Mouse (Mus musculus): ENCODE data around the gene Nkx2-3. TPM values are rescaled to one million over a fixed set of nuclear protein-coding genes. Genes with fewer than 3 reads are reported as not detected.

Nkx2-3 gene
- polyA plus RNA-seq, 1 experiment from 2014 or later, result 2.4 TPM

DNA sequence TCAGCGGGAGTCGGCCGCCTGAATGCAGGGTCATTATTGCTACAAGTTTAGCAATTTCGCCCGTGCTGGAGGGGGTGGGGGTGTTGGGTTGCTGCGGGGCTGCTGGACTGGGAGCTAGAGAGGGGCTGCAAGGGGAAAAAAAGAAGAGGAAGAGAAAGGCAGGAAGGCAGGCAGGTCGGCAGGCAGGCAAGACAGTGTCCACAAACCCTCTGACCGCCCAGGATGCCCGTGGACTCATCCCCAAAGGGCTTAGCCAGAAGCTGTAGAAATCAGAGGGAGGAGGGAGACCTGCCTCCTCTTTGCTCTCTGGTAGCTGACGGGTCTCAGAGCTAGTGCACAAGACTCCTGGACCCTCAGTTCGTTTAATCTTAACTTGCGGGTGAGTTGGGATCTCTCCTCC, 4.8 kb downstream of the Nkx2-3 start:
- under 1% methylated on average over 12 of the region's 12 CpGs for WGBS
- DNase-seq (ENCODE audit: low spot score), result no peak
- Histone ChIP-seq H3K4me1 (peaks cover 46% of the 10 kb centered on the region), H3K36me3 (no peaks in the 10 kb centered on the region), H3K4me3 (peak overlapping the region; percentile 56), H3K27me3 (ENCODE audit: insufficient read depth, poor library complexity, severe bottlenecking) (peaks cover 100% of the 10 kb centered on the region), H3K9me3 (no peaks in the 10 kb centered on the region), H3K27ac (no peak overlapping the region)

GRCm38 (mm10) chr19:43617761-43618349, 5.7 kb downstream of the Nkx2-3 start:
- no peak for DNase-seq (ENCODE audit: low spot score)

DNA sequence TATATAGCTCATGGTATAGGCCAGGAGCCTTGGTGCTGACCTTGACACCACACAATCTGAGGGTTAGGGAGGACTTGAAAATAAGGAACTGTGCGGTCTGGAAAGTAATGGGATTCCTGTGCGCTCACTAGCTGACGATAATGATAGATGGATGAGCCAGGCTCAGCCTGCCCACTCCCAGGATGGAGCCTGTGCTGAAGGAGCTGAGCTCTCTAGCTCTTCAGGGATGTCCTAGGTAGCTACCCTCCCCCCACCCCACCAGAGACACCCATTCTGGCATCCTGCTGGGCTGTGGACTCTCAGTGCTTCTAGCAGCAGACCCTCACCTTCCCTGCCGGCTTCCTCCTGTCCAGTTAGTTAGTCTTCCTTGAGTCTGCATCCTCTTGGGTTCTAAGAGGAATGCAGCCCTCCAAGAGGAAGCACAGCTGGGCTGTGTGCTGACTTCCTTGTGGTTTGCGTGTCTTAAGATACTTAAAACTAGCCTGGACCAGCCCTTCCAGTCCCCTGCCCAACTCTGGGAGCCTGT, 6.4 kb downstream of the Nkx2-3 start:
- Histone ChIP-seq H3K36me3 (no peaks in the 10 kb centered on the region), H3K4me3 (no peak overlapping the region), H3K9me3 (no peaks in the 10 kb centered on the region), H3K4me1 (peaks cover 35% of the 10 kb centered on the region), H3K27ac (no peak overlapping the region), H3K27me3 (ENCODE audit: insufficient read depth, poor library complexity, severe bottlenecking) (peaks cover 99% of the 10 kb centered on the region)
- WGBS, result 2% methylated on average over 5 of the region's 5 CpGs
- no peak for DNase-seq (ENCODE audit: low spot score)

More at GRCm38 (mm10) chr19:43617761-43618349, 5.7 kb downstream of the Nkx2-3 start:
- H3K9me3 ChIP-seq, result no peaks in the 10 kb centered on the region
- H3K36me3 ChIP-seq, result no peaks in the 10 kb centered on the region
- peaks cover 36% of the 10 kb centered on the region for H3K4me1 ChIP-seq
- WGBS, result 40% methylated on average over 10 of the region's 10 CpGs
- peaks cover 99% of the 10 kb centered on the region for H3K27me3 ChIP-seq (ENCODE audit: insufficient read depth, poor library complexity, severe bottlenecking)
- H3K4me3 ChIP-seq, result no peak overlapping the region
- H3K27ac ChIP-seq, result no peak overlapping the region

GRCm38 (mm10) chr19:43619916-43620479, 7.9 kb downstream of the Nkx2-3 start:
- H3K9me3 ChIP-seq, result no peaks in the 10 kb centered on the region
- H3K27me3 ChIP-seq (ENCODE audit: insufficient read depth, poor library complexity, severe bottlenecking), result peaks cover 99% of the 10 kb centered on the region
- H3K27ac ChIP-seq, result no peak overlapping the region
- 5% methylated on average over 18 of the region's 18 CpGs for WGBS
- H3K36me3 ChIP-seq, result no peaks in the 10 kb centered on the region
- H3K4me3 ChIP-seq, result no peak overlapping the region
- H3K4me1 ChIP-seq, result peaks cover 27% of the 10 kb centered on the region
- no peak for DNase-seq (ENCODE audit: low spot score)

DNA sequence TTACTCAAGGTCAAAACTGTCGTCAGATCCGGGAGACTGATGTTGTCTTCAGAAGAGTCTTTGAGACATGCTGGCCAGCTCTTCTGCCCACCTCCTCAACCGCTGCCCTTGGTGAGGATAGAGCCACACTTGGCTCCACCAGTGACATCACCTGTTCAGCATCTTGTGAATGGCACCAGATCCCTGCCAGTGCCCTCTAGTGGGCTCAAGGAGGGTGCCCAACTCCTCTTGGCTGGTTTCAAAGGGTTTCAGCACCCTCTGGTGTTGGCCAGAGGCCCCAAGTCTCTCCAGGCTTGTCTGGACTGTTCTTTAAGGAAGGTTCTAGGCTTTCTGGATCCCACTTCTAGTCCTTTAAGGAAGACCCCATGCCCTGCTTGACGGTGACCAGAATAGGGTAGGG, 11.8 kb downstream of the Nkx2-3 start:
- Histone ChIP-seq H3K4me3 (no peak overlapping the region), H3K27me3 (ENCODE audit: insufficient read depth, poor library complexity, severe bottlenecking) (peaks cover 94% of the 10 kb centered on the region), H3K27ac (no peak overlapping the region), H3K36me3 (no peaks in the 10 kb centered on the region), H3K9me3 (no peaks in the 10 kb centered on the region), H3K4me1 (peaks cover 3% of the 10 kb centered on the region; the same call in 1 of the 2 replicates)
- no peak for DNase-seq (ENCODE audit: low spot score)
- WGBS, result 40% methylated on average over 4 of the region's 4 CpGs

DNA sequence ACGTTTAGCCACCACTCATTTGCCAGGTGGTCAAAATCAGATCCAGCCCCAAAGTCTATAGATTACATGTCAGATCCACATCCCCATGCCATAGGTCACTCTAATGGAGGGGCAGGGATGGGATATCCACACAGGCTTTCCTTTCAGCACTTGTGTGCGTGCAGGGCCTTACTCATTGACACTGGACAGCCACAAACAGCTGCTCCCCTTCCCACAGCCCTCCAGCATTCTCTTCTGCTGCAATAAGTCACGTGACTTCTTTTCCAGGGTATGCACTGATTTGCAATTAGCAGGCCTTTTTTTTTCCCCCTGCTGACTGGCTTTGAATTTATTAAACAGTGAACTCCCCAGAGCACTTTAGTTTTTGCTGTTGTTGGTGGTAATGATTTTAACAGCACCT, 14.0 kb downstream of the Nkx2-3 start:
- Histone ChIP-seq H3K27me3 (ENCODE audit: insufficient read depth, poor library complexity, severe bottlenecking) (peaks cover 86% of the 10 kb centered on the region), H3K36me3 (no peaks in the 10 kb centered on the region), H3K27ac (no peak overlapping the region), H3K4me1 (no peaks in the 10 kb centered on the region), H3K4me3 (no peak overlapping the region), H3K9me3 (no peaks in the 10 kb centered on the region)
- DNase-seq (ENCODE audit: low spot score), result no peak
- 52% methylated on average over 3 of the region's 3 CpGs for WGBS

GRCm38 (mm10) chr19:43627345-43627744, 15.2 kb downstream of the Nkx2-3 start:
- peaks cover 75% of the 10 kb centered on the region for H3K27me3 ChIP-seq (ENCODE audit: insufficient read depth, poor library complexity, severe bottlenecking)

DNA sequence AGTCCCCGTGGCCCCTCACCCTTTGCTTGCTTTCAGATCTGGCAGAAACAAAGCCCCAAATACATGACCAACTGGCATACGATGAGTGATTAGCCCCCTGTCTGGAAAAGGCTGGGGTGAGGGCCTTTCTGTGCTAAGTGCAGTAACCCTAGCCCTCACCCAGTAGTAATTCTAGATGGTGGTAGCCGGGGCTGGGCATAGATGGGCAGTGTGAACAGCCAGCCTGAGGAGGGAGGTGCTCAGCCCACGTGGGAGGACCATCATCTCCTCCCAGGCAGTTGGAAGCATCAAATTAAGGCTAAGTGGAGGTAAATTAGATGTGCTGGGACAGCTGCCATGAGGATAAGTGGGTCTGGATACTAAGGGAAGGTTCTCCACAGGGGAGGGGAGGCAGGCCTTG, 17.0 kb downstream of the Nkx2-3 start:
- Histone ChIP-seq H3K4me1 (no peaks in the 10 kb centered on the region), H3K27ac (no peak overlapping the region), H3K27me3 (ENCODE audit: insufficient read depth, poor library complexity, severe bottlenecking) (peaks cover 62% of the 10 kb centered on the region), H3K9me3 (no peaks in the 10 kb centered on the region), H3K4me3 (no peak overlapping the region), H3K36me3 (no peaks in the 10 kb centered on the region)
- WGBS, result 41% methylated on average over 4 of the region's 4 CpGs
- DNase-seq (ENCODE audit: low spot score), result no peak

More at GRCm38 (mm10) chr19:43627345-43627744, 15.2 kb downstream of the Nkx2-3 start:
- Histone ChIP-seq H3K4me1 (no peaks in the 10 kb centered on the region), H3K27ac (no peak overlapping the region), H3K36me3 (no peaks in the 10 kb centered on the region), H3K9me3 (no peaks in the 10 kb centered on the region), H3K4me3 (no peak overlapping the region)
- WGBS, result 87% methylated on average over 3 of the region's 3 CpGs
- no peak for DNase-seq (ENCODE audit: low spot score)

- WGBS, result 28% methylated on average over 12 of the region's 12 CpGs
- no peaks in the 10 kb centered on the region for H3K36me3 ChIP-seq
- H3K4me1 ChIP-seq, result no peaks in the 10 kb centered on the region
- no peak overlapping the region; the same call in 1 of the 2 replicates for H3K27ac ChIP-seq
- peak; percentile 86 for DNase-seq (ENCODE audit: low spot score)
- peaks cover 46% of the 10 kb centered on the region for H3K27me3 ChIP-seq (ENCODE audit: insufficient read depth, poor library complexity, severe bottlenecking)
- no peak overlapping the region for H3K4me3 ChIP-seq
- H3K9me3 ChIP-seq, result no peaks in the 10 kb centered on the region
Measured at GRCm38 (mm10) chr19:43630466-43631251, 18.5 kb downstream of the Nkx2-3 start.

DNA sequence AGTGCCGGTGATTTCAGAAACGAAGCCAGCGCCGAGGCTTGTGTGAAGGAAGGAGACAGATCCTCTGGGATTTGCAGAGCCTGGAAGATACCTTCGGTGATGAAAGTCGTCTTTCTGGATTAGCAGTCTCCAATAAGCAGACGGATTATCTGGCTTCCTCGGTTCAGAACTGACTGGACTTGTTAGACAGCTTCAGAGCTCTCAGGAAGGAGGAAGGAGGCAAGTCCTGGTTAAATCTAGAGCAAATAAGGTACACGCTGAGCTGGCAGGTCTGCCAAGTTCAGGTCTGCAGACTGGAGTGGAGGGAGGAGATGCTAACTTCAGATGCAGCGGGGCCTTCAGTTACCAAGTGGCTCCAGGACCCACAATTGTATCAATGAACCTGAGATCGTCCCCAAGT, 29.7 kb downstream of the Nkx2-3 start:
- DNase-seq (ENCODE audit: low spot score), result no peak
- H3K27ac ChIP-seq, result no peak overlapping the region
- 64% methylated on average over 11 of the region's 11 CpGs for WGBS
- H3K4me3 ChIP-seq, result no peak overlapping the region
- H3K27me3 ChIP-seq (ENCODE audit: insufficient read depth, poor library complexity, severe bottlenecking), result peaks cover 52% of the 10 kb centered on the region
- no peaks in the 10 kb centered on the region for H3K9me3 ChIP-seq
- H3K4me1 ChIP-seq, result no peaks in the 10 kb centered on the region
- no peaks in the 10 kb centered on the region for H3K36me3 ChIP-seq

DNA sequence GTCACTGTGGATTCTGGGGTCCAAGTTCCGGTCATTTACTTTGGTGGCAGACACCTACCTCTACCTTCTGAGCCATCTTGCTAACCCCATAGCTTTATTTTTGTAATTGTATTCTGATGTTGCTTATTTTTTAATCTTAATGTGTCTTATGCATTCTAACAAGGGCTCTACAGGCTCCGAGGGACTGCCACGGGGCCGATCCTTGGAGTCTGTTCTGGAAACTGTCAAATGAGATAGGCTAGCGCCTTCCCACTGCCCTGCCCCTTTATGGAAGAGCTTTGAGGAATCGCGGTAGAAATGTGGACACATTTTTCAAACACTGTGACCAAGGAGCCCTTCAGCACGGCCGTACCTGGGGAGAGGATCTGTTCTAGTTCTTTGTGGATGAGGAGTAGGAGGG, 30.7 kb downstream of the Nkx2-3 start:
- no peaks in the 10 kb centered on the region for H3K4me1 ChIP-seq
- H3K27me3 ChIP-seq (ENCODE audit: insufficient read depth, poor library complexity, severe bottlenecking), result peaks cover 50% of the 10 kb centered on the region
- H3K9me3 ChIP-seq, result no peaks in the 10 kb centered on the region
- 77% methylated on average over 9 of the region's 9 CpGs for WGBS
- no peak overlapping the region for H3K27ac ChIP-seq
- no peaks in the 10 kb centered on the region for H3K36me3 ChIP-seq
- no peak for DNase-seq (ENCODE audit: low spot score)
- H3K4me3 ChIP-seq, result no peak overlapping the region

GRCm38 (mm10) chr19:43645508-43645907, 33.4 kb downstream of the Nkx2-3 start:
- no peak for DNase-seq (ENCODE audit: low spot score)
- no peaks in the 10 kb centered on the region for H3K9me3 ChIP-seq
- 85% methylated on average over 9 of the region's 9 CpGs for WGBS
- H3K36me3 ChIP-seq, result no peaks in the 10 kb centered on the region
- H3K27ac ChIP-seq, result no peak overlapping the region
- no peak overlapping the region for H3K4me3 ChIP-seq
- no peaks in the 10 kb centered on the region for H3K4me1 ChIP-seq
- H3K27me3 ChIP-seq (ENCODE audit: insufficient read depth, poor library complexity, severe bottlenecking), result peaks cover 32% of the 10 kb centered on the region

DNA sequence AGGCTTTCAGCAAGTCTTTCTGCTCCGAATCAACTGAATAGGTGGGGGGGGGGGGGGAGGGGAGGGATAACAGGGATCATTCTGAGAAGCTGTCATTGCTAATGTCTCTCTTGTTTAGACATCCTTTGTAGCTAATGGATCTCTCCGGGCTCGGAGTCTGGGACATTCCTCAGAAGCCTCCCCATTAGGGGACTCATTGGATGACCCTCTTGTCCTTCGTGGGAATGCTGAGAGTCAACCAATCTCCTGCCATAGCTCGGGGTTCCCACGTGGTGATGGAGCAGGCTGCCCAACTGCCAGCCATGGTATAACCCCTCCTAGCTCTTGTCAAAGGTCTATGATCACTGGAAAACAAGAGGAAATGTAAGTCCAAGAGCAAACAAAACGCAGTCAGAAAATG, 34.7 kb downstream of the Nkx2-3 start:
- WGBS, result 65% methylated on average over 7 of the region's 7 CpGs

More for the DNA sequence above, 34.7 kb downstream of the Nkx2-3 start:
- no peak for DNase-seq (ENCODE audit: low spot score)
- no peak overlapping the region for H3K27ac ChIP-seq
- H3K4me1 ChIP-seq, result no peaks in the 10 kb centered on the region
- H3K9me3 ChIP-seq, result no peaks in the 10 kb centered on the region
- H3K27me3 ChIP-seq (ENCODE audit: insufficient read depth, poor library complexity, severe bottlenecking), result peaks cover 32% of the 10 kb centered on the region
- H3K4me3 ChIP-seq, result no peak overlapping the region
- no peaks in the 10 kb centered on the region for H3K36me3 ChIP-seq

Data from heart, embryonic 10.5 days (tissue).